Mouse (Mus musculus) adrenal gland, postnatal 14 days (tissue): ENCODE measurements around the gene Cep162. TPM values are rescaled to one million over a fixed set of nuclear protein-coding genes. Genes with fewer than 3 reads are reported as not detected.

Experiments
- DNase-seq: peaks from one replicate; pipeline ENCODE4 v3.0.0; 2021; ENCODE audit warnings: mixed read lengths
- long read RNA-seq, 2 experiments: library from polyadenylated mRNA; stranded (forward); transcript quantifications; one replicate each; pipeline ENCODE4 v2.0.0; 2021
- total RNA-seq: library from RNA; stranded (reverse); gene quantifications from 2 replicates; pipeline ENCODE4 v1.2.3, GENCODE M21; 2021

Gene Cep162
- 5.4 and 6.5 TPM in 2 replicates for total RNA-seq
- long read RNA-seq, experiment 1, partial matches to known transcripts = 4 of 6 reads
- long read RNA-seq, experiment 1, other reads (novel, unspliced or antisense) = 2 of 6 reads
- long read RNA-seq, experiment 2, full-length matches to known transcripts = 2 of 3 reads
- long read RNA-seq, experiment 2, partial matches to known transcripts = 1 of 3 reads
- long read RNA-seq, experiment 2, other reads (novel, unspliced or antisense) = 0 of 3 reads

GRCm38 (mm10) chr9:87254903-87255695 is at the start of gene Cep162:
Gene Cep162 (minus strand): TSS chr9:87255536.
- DNase-seq = peak; percentile 90

- no peak for DNase-seq
These were observed 47.9 kb upstream of the Cep162 start for GRCm38 (mm10) chr9:87303196-87303595.

- no peak for DNase-seq
These were observed 43.6 kb upstream of the Cep162 start for GRCm38 (mm10) chr9:87298900-87299299.

- no peak for DNase-seq
These were observed 42.2 kb upstream of the Cep162 start for GRCm38 (mm10) chr9:87297522-87297921.

GRCm38 (mm10) chr9:87255696-87256030 is 327 bp upstream of the Cep162 start:
- DNase-seq = no peak

GRCm38 (mm10) chr9:87248118-87248517 is 7.2 kb downstream of the Cep162 start:
- no peak for DNase-seq

- DNase-seq = no peak
These were observed 7.7 kb downstream of the Cep162 start for GRCm38 (mm10) chr9:87247678-87248077.

- no peak for DNase-seq
These were observed 42.1 kb downstream of the Cep162 start for GRCm38 (mm10) chr9:87213204-87213603.

GRCm38 (mm10) chr9:87210830-87211339 is 44.5 kb downstream of the Cep162 start:
- DNase-seq = no peak

GRCm38 (mm10) chr9:87202431-87202830 is 52.9 kb downstream of the Cep162 start:
- no peak for DNase-seq

GRCm38 (mm10) chr9:87200919-87201318 is 54.4 kb downstream of the Cep162 start:
- DNase-seq = no peak

GRCm38 (mm10) chr9:87200426-87200825 is 54.9 kb downstream of the Cep162 start:
- no peak for DNase-seq

- DNase-seq = no peak
These were observed 57.3 kb downstream of the Cep162 start for GRCm38 (mm10) chr9:87198036-87198435.

- no peak for DNase-seq
These were observed 58.1 kb downstream of the Cep162 start for GRCm38 (mm10) chr9:87197277-87197676.

- DNase-seq = no peak
These were observed 61.6 kb downstream of the Cep162 start for GRCm38 (mm10) chr9:87193721-87194120.

GRCm38 (mm10) chr9:87187336-87187735 is 68.0 kb downstream of the Cep162 start:
- DNase-seq = peak; percentile 42

GRCm38 (mm10) chr9:87182231-87182630 is 73.1 kb downstream of the Cep162 start:
- no peak for DNase-seq

GRCm38 (mm10) chr9:87178534-87178933 is 76.8 kb downstream of the Cep162 start:
- no peak for DNase-seq

- no peak for DNase-seq
These were observed 83.8 kb downstream of the Cep162 start for GRCm38 (mm10) chr9:87171517-87171916.

GRCm38 (mm10) chr9:87170891-87171290 is 84.4 kb downstream of the Cep162 start:
- no peak for DNase-seq

GRCm38 (mm10) chr9:87169144-87169543 is 86.2 kb downstream of the Cep162 start:
- no peak for DNase-seq

- DNase-seq = peak; percentile 31
These were observed 87.3 kb downstream of the Cep162 start for GRCm38 (mm10) chr9:87168051-87168450.

- DNase-seq = peak; percentile 29
These were observed 88.1 kb downstream of the Cep162 start for GRCm38 (mm10) chr9:87167001-87167830.
